Mouse (Mus musculus) macrophage (primary cell): Measurements from ENCODE around the gene Gm21060. TPM values are rescaled to one million over a fixed set of nuclear protein-coding genes. Genes with fewer than 3 reads are reported as not detected.
"Not testable (repeated sequence)": the region's sequence is repeated elsewhere in the genome, so short reads cannot be mapped to it uniquely, and the experiment has no call there.

ENCODE experiments used
- H3K27ac ChIP-seq: fragments of 350-480 bp; formaldehyde crosslinking; 2 replicates; pipeline ENCODE4 v1.9.0; 2021
- H3K36me3 ChIP-seq: fragments of 350-480 bp; formaldehyde crosslinking; 2 replicates; pipeline ENCODE4 v1.9.0; 2021; ENCODE audit errors: inconsistent target
- H3K4me3 ChIP-seq: fragments of 350-480 bp; formaldehyde crosslinking; 2 replicates; pipeline ENCODE4 v1.9.0; 2021; ENCODE audit errors: inconsistent target
- H3K79me2 ChIP-seq: fragments of 350-480 bp; formaldehyde crosslinking; 2 replicates; pipeline ENCODE4 v1.9.0; 2021; ENCODE audit errors: inconsistent target
- WGBS: methylation state at CpG from one replicate; pipeline ENCODE4 v1.1.7; 2026; ENCODE audit warnings: inconsistent platforms; ENCODE audit not compliant: missing documents; 5-methylcytosine and 5-hydroxymethylcytosine counted together
- polyA plus RNA-seq: library from polyadenylated mRNA; stranded (reverse); fragments of 250-400 nt; gene quantifications from 3 replicates; pipeline ENCODE4 v1.2.4, GENCODE M21; 2018; ENCODE audit warnings: inconsistent platforms

Gene Gm21060
- polyA plus RNA-seq, 1 experiment from 2014 or later, result not detected

- Histone ChIP-seq H3K79me2 (no peaks in the 10 kb centered on the region), H3K4me3 (no peak overlapping the region), H3K27ac (no peak overlapping the region), H3K36me3 (no peaks in the 10 kb centered on the region)
- WGBS, result 80% methylated on average over 1 of the region's 1 CpGs
Observed at GRCm38 (mm10) chr19:61261241-61261640, 35.6 kb downstream of the Gm21060 start.

- Histone ChIP-seq H3K36me3 (no peaks in the 10 kb centered on the region), H3K27ac (no peak overlapping the region), H3K4me3 (no peak overlapping the region), H3K79me2 (no peaks in the 10 kb centered on the region)
- WGBS, result 97% methylated on average over 18 of the region's 18 CpGs
Observed at GRCm38 (mm10) chr19:61257733-61258132, 39.1 kb downstream of the Gm21060 start.

GRCm38 (mm10) chr19:61256166-61256887, 40.5 kb downstream of the Gm21060 start:
- WGBS, result 95% methylated on average over 7 of the region's 7 CpGs
- Histone ChIP-seq H3K36me3 (no peaks in the 10 kb centered on the region), H3K27ac (no peak overlapping the region), H3K79me2 (no peaks in the 10 kb centered on the region), H3K4me3 (no peak overlapping the region)

GRCm38 (mm10) chr19:61247334-61247733, 49.5 kb downstream of the Gm21060 start:
- 96% methylated on average over 4 of the region's 4 CpGs for WGBS
- not testable (repeated sequence) for H3K79me2 ChIP-seq, H3K27ac ChIP-seq, H3K4me3 ChIP-seq, H3K36me3 ChIP-seq

Other genes starting within 250 kb of the Gm21060 start
- gene Zfp950, start 156.2 kb downstream of the Gm21060 start, polyA plus RNA-seq, result 11.0 to 17.1 TPM (median 15.2 TPM) in 3 replicates
- gene Gm7102, start 120.8 kb downstream of the Gm21060 start, polyA plus RNA-seq, result not detected in 3 replicates
- not detected in 3 replicates for gene Gm6020, start 113.2 kb downstream of the Gm21060 start, polyA plus RNA-seq
- gene Csf2ra, start 68.6 kb downstream of the Gm21060 start, polyA plus RNA-seq, result 95.2 to 123 TPM (median 109 TPM) in 3 replicates